Mouse (Mus musculus) thymus, postnatal 4 days (tissue): ENCODE measurements around the gene Tm2d3.

ENCODE experiments used
- DNase-seq: peaks from one replicate; pipeline ENCODE4 v3.0.0; 2021

Tm2d3 gene

DNA sequence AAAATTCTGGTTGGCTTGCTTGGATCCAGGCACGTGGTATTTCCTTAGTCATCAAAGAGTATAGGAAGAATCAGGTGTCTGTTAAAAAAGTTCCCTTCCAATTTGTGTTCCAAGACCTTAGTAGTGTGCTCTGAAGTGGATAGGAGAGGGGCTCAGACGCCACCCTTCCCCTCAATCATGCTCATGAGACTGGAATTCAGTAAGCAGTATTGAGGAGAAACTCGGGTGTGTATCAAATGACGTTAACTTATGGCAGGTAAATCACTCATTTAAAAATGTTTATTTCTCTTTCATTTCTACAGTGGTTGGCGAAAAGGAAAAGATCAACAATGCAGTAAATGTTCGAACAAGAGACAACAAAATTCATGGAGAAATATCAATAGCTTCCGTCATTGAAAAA, at the start of gene Tm2d3:
TSS of gene Tm2d3 (plus strand) at position 301 of the 400 bp plus-strand sequence.
- no peak for DNase-seq

DNA sequence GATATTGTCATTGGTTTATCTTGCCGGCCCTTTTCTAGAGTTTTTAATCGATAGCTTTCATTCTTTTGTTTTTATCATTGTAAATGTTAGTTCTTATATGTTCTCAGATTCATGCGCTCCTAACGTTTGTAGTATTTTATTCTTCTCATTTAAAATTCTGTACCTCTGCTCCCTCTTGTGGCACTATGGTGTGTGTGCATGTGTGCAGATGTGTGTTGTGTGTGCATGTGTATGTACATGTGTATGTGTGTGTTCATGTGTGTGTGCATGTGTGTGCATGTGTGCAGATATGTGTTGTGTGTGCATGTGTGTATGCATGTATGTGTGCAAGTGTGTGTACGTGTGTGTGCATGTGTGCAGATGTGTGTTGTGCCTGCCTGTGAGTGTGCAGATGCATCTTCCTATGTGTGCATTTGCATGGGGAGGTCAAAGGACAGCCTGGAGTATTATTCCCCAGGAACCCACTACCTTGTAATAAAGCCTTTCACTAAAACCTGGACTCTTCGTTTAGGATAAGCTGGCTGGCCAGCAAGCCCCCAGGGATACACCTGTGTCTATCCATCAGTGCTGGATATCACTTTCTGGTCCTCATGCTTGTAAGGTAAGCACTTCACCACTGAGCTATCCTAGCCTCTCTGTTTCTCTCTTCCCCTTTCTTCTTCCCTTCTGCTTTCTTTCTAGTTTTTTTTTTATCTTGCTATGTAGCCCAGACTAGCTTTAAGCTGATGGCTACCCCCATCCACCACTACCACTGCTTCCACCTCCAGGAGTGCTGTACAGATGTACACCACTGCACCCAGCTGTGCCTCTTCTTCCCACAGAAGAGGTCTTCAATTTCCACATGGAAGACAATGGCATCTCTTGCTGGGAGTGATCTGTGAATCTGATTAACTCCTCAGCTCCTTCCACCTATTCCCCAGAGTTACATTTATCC, 48.3 kb upstream of the Tm2d3 start:
- peak; percentile 13 for DNase-seq

DNA sequence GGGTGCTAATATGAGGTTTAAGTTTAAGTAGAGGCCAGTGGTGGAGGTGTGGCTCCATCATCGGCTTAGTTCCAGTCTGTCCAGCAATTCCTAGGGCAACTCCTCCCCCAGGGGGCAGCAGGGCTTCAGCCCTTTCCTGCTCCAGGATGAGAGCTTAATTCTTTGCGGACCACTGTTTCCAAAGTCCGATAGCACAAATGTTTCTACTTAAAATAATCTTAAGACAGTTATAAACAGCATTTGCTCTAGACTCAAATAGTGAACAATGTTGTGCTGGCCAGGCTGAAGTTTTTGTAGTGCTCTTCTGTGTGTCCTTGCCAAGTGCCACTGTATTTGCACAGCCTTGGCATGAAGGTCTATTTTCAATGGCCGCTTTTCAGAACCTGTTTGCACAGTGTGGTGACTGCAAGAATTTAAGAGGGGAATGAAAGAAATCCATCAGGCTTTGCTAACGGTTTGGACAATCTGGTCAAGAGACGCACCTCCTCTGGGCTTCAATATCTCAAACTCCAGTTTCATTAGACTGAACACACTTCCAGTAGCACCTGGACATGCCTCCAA, 47.0 kb upstream of the Tm2d3 start:
- no peak for DNase-seq

DNA sequence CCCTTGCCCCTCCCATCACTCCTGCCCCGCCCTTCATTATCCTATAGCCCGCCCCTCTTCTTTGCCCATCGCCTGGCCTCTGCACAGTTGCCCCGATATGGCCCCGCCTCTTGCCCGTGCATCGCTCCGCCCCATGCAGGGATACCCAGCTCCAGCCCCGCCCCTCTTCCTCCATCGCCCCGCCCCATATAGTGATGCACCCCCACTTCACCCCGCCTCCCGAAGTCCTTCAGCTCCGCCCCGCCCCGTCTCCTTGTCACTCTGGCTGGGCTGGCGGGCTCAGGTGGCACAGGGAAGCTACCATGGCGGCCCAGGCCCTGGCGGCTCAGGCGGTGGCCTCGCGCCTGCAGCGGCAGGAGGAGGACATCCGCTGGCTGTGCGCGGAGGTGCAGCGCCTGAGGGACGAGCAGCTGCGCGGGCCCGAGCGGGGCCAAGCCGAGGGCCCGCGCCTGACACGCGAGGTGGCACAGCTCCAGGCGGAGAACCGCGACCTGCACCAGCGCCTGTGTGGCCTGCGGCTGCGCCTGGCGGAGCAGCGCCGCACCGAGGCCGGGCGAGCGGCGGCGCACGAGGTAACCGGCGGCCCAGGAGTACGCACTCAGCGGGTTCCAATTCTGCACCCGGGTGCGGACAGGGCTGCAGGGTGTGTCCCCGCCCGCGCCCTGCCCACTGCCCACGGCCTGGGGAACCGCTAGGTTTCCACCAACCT, 46.2 kb upstream of the Tm2d3 start, which contains the start of gene Tarsl2:
TSS of gene Tarsl2 (plus strand) at position 256 of the 709 bp plus-strand sequence.
- DNase-seq = peak; percentile 100

DNA sequence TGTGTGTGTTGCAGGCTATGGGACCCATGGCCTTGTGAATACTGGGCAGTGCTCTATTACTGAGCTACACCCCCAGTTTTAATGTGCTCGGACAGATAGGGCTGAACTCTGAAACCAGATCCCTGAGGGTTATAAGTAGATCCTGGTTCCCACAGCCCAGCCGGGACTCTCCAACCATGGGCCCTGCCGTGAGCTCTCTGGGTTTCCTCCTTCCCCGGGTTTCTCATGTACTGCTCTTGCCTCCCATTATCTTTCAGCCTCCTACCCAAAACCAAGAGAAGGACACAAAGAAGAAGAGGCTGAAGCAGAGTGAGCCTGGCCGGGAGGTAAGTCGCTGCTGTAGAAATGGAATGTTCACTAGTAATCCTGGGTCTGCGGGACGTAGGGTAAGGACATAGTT, 45.0 kb upstream of the Tm2d3 start:
- no peak for DNase-seq

DNA sequence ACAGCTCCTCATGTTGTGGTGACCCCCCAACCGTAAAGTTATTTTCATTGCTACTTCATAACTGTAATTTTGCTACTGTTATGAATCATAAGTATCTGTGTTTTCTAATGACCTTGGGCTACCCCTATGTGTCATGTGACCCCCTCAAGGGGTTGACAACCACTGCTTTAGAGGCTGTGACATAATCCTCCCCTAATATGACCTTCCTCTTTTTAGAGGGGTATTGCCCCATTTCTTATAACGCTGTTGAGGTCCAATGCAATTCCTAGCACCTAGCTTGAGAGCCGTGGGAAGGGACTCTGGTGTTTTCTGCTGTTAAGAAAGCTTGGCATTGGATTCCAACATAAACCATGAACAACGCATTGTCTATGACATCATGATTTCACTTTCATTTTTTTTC, 40.3 kb upstream of the Tm2d3 start:
- DNase-seq = no peak

DNA sequence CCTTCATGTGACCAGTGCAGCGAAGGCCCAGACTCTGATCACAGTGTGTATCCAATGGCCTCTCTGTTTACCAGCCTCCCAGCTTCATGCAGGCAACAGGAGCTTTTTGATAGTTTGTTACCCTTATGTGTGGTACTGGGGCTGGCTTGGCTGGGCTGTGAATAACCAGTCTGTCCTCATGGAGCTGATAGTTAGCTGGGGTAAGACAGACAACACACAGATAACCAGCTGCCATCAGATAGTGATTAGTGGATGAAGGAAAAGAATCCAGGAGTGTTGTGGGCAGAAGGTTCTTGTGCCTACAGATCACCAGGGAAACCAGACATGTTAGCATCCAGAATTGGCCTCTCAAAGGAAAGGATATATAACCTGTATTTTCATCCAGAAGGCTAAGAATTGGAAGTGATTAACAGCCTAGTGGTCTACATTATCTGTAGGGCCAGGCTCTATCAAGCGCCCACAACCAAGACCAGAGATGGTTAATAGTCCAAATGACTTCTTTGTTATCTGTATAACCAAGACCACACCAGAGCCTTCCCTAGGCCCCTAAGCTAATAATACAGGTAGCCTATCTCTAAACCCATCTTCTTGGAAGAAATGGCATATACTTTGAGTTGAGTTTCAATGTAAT, 33.4 kb upstream of the Tm2d3 start:
- DNase-seq = no peak

DNA sequence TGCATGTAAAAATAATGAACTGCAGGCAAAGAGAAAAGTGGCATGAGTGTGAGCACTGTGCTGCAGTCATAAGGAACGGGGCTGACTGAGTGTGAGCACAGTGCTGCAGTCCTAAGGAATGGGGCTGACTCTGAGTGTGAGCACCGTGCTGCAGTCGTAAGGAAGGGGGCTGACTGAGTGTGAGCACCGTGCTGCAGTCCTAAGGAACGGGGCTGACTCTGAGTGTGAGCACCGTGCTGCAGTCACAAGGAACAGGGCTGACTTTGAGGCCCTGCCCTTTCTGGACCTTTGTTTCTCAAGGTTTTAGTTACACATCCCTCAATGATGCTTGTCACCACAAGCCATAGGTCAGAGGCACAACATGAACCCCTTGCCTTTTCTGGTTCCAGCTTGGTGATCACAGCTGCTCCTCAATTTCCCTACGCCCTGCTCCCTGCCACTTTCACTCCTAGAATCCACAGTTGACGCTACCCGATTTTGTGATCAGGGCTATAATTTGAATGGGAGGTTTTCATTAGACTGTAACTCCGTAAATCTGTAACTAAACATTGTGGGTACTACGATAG, 27.7 kb upstream of the Tm2d3 start:
- no peak for DNase-seq

DNA sequence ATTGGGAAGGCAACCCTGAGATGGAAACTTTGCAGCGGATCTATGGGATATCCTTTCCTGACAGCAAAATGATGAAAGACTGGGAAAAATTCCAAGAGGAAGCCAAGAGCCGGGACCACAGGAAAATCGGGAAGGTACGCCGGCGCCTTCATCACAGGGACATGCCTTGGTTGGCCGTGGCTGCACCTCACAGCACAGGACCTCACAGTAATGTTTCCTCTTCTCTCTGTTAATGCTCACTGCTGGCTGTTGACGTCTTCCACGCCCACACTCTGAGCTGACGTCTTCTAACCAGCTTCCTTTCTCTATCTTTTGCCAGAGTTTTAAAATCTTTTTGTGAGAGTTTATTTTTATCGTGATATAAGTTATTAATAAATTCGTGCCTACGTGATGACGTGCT, 27.1 kb upstream of the Tm2d3 start:
- no peak for DNase-seq

DNA sequence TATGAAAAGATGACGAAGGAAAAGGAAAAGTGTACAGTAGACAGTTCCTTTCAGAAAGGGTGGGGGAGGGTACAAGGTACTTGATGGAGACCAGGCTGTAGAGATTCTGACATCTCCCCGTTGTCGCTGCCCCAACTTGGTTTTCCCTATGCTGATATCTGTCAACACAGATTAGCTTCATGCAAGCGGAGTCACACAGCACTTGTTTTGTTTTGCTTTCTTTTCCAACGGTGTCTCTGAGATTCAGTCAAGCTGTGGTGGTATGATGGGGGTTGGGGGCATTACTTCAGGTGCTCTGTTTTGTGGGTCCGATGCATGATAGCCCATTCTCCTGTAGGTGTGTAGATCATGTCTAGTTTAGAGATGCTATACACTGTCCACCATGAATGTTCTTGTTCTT, 23.5 kb upstream of the Tm2d3 start:
- no peak for DNase-seq

DNA sequence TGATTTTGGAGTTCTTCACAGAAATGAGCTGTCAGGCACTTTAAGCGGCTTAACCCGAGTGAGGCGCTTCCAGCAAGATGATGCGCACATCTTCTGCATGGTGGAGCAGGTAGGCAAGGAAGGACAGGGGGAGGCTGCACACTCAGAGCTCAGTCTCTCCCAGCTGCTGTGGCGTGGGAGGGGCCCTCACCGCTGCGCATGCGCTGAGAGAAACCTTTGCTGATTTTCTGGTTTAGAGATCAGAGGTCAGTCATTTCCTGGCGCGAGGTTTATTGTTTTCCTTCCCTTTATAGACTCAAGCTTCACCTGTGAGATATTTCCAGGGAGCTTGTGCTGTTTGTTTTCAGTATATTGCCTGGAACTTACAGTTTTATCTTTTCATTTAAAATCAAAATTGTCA, 12.9 kb upstream of the Tm2d3 start:
- no peak for DNase-seq

DNA sequence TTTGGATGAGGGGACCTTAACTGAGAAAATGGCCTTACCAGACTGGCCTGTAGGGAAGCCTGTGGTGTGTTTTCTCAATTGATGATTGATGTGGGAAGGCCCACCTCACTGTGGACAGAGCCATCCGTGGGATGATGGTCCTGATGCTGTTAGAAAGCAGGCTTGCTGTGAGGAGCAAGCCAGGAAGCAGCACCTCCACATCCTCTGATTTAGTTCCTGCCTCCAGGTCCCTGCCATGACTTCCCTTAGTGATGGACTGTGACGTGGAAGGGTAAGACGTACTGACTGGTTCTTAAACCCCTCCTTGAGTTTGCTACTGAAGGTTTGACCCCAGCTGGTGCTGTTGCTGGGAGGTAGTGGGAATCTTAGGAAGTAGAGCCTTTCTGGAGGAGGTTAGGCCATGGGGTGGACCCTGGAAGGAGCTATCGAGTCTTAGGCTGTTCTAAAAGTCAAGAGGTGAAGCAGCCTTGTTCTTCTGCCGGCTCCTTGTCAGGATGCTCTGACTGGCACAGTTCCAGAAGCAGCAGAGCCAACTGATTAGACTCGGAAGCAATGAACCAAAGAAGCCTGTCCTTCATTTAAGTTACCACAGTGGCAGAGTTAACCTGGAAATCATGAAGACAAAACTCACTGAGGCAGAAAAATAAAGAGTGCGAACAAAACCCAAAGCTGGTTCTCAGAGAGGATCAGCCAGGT, 11.9 kb upstream of the Tm2d3 start:
- no peak for DNase-seq

DNA sequence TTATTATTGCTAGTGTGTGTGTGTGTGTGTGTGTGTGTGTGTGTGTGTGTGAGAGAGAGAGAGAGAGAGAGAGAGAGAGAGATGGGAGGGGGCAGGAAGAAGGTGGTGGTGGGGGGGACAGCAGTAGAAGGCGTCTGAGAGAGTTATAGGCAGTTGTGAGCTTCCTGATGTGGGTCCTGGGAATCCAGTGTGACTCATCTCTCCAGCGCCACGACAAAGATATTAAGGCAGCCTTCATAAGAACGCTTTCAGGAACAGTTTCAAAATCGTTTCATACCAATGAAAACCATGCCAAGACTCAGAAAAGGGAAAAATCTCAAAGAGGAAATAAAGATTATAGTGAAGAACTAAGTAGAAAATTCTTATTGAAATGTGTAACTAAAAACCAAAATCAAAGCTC, 9.8 kb upstream of the Tm2d3 start:
- DNase-seq = no peak

DNA sequence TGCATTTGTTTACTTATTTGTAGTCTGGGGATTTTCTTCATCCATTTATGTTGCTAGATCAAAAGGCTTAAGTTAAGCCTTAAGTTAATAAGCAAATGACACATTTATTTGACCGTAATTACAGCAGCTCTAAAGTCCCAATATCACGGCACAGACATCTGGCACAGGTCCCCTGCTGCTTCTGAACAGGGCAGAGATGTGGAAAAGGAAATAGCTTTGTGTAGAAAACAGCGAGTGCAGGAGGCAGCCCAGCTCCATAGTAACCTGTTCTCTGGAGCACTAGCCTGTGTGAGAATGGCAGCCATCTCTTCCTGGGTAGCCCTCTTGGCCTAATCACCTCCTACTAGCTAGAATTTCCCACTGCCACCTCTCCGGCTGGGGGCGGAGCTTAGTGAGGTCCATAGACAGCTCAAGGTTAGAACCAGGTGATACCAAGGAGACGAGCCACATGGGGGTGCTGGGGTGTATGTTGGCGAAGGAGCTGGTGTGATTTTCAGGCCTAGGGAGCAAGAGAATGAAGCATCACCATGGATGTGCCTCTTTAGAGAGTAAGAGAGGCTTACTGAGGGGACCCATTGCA, 6.6 kb upstream of the Tm2d3 start:
- DNase-seq = no peak

DNA sequence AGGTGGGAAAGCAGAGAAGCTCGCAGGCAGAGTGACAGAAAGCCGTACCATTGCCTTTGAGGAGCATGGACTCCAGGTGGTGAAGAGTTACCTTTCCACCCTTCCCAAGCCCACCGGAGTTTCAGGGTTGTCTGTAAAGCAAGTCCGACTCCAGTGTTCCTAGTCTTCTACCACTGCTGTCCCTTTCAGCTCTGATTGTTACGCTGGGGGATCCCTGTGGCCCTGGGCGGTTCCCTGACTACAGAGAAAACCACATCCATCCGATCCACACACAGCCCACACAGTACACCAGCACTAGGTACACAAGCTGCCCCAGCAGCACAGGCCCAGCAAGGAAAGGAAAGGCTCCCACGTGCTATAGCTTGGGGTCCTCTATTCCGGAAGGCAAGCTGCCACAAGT, 4.3 kb upstream of the Tm2d3 start:
- DNase-seq = no peak

DNA sequence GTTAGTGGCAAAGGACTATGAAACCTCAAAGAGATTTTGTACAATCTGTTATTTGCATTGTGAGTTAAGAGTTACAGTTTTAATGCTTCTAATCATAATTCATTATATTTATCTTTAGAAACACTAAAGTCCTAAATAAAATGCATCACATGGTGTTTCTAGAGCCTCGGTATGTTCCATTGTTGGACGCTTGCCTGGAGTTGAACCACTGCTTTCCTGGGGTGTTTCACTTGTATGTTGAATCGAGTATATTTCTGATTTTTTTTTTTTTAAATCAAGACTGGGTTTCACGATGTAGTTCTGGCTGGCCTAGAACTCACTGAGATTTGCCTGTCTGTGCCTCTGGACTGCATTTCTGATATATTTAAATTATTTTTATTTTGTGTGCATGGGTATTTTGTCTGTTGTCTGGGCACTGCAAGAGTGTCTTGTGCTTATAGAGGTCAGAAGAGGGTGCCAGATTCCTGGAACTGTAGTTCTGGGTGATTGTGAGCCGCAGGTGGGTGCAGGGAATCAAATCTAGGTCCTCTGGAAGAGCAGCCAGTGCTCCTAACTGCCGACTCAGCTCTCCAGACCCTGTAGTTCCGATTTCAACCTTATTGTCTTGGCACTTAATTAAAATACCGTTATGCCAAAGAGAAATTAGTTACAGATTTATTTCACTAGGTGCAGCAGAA, 1.1 kb downstream of the Tm2d3 start:
- DNase-seq = no peak

DNA sequence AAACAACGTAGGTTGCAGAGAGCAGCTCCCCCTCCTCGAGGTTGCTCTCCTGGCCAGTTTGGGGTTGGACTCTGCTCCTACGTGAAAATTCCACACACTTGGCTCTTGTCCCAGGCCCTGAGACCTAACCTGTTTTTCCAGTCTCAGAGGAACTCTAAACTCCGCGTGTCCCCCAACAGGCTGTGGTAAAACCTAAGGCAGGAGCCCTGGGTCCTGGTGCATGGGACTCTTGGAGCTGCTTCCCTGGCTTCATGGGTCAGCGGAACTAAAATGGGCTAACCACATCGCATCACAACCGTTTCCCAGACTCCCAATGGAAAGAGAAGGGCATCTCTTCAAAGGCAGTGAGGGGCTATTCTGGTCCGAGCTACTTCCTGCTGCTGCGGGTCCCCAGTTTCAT, 1.9 kb downstream of the Tm2d3 start:
- no peak for DNase-seq

DNA sequence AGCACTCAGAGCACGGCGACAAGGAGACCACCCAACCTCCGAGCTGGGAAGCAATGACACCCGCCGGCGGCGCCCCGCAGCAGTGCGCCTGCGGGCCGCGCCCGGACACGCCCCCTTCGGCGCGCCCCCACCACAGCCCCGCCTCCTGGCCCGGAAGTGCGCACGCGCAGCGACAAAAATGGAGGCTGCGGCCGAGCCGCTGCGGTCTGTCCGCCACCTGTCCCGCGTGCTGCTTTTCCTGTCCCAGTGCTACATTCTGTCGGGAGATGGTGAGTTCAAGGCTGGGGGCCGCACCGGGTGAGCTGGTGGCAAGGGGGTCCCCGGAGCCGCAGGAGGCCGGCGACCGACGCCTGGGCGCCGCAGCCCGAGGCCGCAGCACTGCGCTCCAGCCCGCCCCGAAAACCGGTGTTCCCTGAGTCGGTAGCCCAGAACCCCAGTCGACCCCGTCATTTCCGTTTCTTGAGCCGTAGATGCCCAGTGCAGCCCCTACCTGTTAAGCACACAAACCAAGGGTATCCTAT, 2.4 kb downstream of the Tm2d3 start:
- peak; percentile 94 for DNase-seq

DNA sequence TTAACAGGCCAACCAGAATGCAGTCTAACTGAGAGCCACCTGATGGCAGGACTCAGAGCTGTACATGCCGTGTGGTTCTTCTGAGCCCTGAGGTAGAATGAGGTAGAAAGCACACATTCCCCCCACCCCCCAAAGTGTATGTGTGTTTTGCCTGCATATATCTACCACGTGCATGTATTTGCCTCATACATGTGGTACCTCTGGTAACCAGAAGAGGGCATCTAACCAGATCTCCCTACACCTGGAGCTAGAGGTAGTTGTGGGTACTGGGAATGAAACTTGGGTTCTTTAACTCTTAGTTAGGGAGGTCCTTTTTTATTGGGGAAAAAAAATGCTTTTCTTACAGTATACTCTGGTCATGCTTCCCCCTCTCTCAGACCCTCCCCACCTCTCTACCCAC, 5.5 kb downstream of the Tm2d3 start:
- no peak for DNase-seq

DNA sequence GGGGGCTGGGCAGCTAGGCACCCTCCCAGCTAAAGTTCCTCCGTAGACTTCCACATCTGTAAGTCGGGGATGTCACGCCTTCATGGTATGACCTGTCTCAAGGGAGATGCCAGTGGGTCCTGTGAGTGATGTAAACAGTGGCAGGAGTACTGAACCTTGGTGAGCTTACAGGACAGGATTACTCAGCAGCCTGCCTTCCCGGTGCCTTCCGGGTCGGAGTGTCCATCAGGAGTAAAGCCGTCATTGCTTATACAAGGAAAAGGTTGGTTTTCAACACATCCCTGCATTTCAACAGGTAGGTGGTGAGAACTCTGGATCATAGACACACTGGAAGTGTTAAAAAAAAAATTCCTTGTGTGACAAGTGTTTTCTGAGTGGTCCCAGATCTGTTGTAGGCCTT, 11.1 kb downstream of the Tm2d3 start:
- DNase-seq = no peak

DNA sequence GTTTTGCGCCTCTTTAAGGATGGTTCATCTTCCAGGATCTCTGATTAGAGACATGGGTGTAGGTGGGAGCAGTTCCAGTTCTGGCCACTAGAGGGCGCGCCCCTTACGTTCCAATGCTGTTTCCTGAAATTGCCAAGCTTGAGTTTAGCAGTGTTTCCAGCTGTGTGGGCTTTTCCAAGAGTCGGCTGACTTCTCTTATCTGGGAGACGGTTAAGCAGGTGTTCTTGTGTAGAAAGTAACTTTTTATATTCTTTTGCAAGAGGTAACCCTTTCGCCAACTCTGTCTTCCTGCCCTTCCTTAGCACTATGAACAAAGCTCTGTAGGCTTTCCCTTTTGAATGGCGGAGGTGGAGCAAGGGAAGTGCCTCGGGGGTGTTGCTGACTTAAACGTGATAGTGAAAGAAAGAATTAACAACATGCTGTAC, 13.9 kb downstream of the Tm2d3 start:
- peak; percentile 84 for DNase-seq
